Mouse (Mus musculus) kidney, postnatal 36 days (tissue): ENCODE data around the gene Fam129c.

Experiments used
- DNase-seq, 2 experiments: peaks; one replicate each; pipeline ENCODE4 v3.0.0; 2021 to 2022; ENCODE audit warnings: mixed read lengths in 2 of 2

The Fam129c gene

DNA sequence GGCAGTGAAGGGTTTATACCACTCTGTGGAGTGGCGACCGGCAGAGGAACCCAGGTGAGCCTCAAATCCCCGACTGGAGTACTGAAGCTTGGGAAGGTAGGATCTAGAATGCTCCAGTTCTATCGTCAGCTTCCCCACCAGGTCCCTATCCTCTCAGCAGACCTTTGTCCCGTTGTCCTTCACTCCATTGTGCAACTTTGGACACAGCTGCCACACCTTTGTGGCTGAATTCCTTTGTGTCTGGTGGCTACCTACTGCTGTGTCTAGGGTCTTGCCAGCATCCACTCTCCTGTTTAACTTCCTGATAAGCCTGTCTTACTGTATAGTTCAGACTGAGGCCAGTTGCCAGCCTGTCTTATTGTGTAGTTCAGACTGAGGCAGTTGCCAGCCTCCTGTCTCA is 14.7 kb downstream of the Fam129c start:
- DNase-seq, result no peak

DNA sequence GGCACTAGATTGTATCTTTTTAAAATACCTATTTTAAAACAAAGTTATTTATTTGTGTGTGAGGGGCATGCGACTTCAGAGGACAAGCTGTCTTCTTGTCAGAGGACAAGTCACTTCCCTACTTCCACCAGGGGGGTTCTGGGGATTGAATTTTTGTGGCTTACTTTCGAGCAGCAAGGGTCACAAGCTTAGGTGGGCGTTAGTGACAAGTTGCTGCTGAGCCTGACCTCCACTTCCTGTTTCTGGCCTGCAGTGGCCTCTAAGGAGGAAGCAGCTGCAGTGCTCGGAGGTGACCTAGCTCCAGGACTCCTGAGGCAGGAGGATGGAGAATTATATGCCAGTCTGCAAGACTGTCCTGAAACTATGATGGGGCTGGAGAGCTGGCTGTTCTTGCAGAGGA is 16.0 kb downstream of the Fam129c start:
- no peak for DNase-seq

DNA sequence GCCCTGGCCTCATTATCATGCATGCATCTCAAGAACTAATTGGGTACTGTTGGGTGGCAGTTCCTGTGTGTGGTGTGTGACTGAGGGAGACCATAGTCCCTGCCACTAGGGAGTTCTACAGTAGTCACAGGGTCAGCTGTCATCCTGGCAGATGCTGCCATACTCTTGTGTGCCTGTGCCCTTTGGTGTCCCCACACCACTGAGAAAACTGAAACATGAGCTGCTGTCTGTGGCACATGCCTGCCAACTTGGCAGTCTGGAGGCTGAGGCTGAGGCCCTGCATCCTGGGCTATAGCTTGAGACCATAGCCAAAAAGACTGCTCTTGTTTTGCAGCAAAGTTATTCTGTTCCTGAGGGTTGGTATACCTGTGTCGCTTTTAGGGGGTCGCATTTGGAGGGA is 22.3 kb downstream of the Fam129c start:
- DNase-seq, result no peak

DNA sequence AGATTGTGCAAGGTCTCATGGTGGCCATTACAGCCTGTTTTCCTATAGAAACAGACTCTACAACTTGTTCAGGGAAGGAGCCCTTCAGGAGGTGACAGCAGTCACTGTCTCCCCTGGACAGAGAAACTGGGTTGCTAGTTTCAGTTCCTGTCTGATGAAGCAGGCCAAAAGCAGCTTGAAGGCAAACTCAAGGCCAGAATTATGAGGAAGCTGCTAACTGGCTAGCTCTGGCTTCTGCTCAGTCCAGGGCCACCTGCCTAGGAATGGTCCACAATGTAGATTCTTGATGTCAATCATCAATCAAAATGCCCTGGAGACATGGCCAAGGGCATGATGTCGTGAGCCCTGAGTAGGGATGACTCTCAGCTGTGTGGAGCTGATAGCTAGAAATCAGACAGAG is 27.6 kb downstream of the Fam129c start:
- no peak for DNase-seq

DNA sequence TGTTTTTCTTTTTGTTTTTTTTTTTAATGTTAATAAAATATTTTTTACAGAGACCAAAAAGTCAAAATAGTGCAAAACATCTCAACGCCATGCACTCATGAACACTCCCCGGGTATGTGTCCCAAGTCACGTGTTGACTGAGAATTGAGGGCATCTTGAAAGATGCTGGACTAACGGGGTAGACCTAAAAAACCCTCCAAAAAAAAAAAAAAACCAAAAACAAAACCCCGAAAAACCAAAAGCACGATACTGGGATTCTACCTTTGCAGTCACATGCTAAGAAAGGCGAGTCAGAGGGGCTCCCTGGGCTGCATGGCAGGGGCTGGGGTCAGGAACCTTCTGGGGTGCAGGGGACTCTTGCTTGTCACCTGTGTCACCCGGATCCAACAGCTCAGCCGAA is 29.3 kb downstream of the Fam129c start:
- no peak for DNase-seq

DNA sequence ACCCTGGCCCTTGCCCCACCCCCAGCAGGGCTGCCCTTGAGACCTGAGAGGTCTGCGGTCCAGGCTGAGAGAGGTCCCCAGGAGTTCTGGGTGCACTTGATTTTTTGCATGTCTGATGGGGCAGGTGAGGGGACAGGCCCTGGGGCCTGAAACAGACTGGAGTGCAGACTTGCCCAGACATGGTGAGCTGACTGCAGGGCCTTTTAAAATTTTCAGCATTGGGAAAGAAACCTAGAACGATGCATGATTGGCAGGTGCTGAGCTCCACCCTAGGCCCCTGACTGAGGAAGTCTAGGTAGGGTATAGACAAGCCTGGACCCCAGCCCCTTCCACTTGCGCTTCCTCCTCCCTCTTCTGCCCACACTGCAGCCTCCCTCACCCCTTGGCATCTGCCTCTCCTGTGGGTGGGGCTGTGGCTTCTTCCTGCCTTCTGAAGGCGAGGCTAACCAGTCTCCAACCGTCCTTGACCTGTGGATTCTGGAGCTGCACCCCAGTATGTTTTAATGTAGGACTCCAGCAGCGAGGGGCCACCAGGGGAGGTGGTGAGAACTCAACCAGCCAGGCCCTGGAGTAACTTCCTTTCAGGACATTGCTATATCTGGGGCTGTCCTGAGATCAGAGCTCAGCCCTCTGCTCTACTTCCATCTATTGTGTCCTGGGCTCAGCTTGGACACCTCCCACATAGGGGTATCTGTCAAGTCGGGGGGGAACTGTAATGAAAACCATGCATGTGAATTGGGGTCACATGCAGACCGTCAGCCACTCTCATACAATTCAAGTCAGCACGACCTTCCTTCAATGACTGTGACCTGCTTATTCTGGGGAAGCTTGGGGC is 30.0 kb downstream of the Fam129c start:
- peak in 1 of 2 experiments; percentile 20 for DNase-seq

DNA sequence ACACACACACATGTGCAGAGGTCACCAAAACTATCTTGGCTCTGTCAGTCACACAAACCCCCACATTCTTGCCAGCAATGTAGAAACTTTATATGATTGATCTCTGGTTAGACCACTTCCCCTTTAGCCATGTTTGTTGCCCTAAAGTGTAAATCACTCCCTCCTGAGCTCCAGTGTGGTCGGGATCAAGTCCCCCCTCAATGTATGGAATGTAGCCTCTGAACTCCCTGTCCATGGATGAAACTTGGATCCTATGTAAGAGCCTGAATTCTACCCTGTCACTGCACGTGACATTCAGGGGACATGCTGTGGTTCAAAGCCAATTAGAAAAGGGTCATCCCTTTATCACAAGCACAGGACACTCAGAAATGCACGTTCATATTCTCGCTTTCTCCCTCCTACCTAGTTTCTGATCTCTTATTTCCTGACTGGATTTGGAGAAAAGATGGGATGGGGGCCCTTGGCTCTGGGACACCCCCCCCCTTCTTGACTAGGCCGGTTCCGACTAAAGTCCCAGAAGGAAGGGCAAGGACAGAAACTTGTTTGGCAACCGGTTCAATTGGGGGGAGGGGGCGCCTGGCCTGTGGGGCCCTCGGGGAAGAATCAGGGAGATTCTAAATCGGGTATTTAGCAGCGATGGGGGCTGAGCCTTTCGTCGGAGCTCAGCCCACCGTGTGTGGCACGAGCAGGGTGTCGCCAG is 31.1 kb downstream of the Fam129c start:
- no peak for DNase-seq

DNA sequence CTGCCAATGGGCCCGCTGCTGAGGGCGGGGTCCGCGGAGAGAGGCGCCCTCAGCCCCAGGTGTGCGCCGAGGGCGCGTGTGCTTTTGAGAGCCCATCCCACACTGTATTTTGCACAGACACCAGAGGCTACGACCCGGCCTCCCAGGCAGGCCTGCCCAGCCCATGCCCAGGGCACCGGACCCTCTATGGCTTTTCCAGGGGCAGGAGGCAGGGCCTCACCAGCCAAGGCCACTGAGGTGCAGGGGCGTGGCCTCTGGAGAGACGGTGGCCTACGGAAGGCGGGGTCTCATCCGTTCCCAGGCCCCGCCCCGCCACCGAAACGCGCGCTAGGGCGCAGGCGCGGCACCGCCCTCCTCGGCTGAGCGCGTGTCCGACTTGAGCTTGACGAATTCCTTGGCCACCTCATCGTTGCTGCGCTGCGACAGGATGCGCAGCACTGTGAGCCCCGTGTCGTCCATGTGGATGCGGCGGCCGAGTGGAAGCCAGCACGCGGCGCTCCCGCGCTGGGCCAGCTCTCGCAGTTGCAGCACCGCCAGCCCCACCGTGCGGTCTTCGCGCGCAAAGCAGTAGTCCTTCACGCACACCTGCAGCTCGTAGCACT is 31.7 kb downstream of the Fam129c start:
- DNase-seq, result peak; percentile 93 to 96

DNA sequence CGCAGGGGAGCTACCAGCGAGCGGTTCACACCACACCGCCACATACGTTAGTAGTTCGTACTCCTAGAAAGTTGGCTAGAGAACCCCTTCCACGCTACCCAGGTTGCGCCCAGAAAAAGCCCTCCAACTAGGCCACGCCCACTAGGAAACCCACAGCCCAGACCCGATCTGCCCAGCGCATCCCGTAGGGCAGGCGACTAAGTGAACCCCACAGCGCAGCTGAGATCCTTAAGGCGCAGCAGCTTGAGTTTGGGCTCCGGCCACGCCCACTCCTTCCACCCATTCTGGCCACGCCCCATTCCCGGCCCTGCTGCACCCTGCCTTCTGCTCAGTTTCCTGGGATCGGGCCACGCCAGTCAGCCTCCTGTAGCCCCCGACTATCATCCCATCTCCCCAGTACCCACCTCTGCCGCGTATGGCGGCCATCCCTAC is 32.3 kb downstream of the Fam129c start:
- DNase-seq, result peak; percentile 44 to 76

DNA sequence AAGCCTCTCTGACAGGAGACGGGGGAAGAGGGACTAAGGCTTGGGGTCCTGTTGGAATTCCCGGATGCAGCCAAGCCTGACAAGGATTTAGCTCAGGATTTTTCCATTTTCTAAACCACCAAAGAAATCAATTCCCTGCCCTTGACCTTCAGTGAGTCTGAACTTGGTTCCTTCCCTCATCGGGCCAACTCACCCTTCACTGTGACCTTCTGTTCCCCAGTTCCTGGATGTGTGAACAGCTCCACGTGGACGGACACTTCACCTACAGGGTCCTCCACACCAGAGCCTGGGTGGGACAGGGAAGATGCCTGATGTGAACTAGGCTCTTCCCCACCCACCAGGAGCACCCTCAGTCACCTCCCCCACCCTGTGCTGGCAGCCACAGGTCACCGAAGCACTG is 33.3 kb downstream of the Fam129c start:
- DNase-seq, result no peak

DNA sequence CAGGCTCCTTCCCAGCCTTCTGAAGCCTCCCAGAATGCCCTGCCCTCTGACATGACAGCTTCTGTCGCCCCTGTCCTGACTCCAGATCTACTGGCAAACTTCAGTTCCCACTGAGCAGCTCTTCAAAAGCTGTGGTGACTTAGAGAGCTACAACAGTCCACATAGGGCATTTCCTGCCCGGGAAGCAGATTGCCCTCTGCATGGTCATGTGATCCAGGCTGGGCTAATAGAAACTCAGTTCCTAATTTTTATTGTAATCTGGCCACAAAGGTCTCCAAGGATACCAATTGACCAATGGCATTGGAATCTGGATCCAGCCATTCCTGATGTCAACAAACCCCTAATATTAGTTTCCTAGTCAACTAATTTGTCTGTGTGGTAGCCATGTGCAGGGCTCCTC is 34.4 kb downstream of the Fam129c start:
- DNase-seq, result no peak

DNA sequence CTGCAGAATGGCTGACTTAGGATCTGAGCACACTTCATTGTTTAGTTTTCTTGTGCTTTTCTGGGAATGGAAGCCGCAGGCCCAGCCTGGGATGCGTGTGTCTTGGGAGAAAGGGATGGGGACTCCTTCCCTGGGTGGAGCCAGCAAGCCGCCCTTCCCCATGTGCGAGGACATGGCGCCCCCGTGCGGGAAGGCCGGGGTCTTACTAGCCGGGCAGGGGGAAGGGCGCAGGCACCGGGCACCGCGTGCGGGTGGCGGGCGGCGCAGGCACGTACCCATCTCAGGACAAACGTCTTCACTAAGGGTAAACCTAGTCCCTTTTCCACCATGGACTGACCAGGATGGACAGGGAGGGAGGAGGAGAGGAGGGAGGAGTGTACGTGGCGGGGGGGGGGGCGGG is 35.7 kb downstream of the Fam129c start:
- peak; percentile 38 to 78 for DNase-seq

DNA sequence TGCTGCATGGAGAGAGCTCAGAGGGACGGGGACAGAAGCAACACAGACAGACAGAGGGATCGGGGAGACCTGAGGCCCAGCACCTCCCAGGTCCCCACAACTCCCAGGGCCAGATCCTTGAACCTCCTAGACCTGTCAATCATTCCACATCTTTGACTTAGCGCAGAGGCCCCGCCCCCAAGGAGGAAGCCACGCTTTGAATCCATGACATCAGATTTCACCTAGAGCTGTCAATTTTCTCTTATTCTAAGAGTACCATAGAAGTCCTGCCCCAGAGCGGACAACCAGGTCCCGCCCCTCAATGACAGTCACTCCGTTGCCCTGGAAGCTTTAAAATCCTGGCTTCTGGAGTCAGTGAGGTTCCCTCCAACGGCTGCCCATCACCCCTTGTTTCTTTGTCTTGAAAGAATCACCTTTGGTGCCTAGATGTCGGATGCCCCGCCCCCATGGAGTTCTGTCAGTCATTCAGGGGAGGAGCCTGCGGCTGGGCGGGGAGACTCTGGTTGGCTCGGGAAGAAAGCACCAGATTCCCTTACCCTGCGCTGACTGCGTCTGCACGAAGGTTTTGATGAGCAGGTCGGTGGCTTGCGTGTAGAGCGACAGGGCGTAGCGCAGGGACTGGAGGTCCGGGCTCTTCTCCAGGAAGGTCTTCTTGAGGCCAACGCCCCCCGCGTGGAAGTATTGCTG is 36.7 kb downstream of the Fam129c start:
- peak; percentile 67 to 84 for DNase-seq

DNA sequence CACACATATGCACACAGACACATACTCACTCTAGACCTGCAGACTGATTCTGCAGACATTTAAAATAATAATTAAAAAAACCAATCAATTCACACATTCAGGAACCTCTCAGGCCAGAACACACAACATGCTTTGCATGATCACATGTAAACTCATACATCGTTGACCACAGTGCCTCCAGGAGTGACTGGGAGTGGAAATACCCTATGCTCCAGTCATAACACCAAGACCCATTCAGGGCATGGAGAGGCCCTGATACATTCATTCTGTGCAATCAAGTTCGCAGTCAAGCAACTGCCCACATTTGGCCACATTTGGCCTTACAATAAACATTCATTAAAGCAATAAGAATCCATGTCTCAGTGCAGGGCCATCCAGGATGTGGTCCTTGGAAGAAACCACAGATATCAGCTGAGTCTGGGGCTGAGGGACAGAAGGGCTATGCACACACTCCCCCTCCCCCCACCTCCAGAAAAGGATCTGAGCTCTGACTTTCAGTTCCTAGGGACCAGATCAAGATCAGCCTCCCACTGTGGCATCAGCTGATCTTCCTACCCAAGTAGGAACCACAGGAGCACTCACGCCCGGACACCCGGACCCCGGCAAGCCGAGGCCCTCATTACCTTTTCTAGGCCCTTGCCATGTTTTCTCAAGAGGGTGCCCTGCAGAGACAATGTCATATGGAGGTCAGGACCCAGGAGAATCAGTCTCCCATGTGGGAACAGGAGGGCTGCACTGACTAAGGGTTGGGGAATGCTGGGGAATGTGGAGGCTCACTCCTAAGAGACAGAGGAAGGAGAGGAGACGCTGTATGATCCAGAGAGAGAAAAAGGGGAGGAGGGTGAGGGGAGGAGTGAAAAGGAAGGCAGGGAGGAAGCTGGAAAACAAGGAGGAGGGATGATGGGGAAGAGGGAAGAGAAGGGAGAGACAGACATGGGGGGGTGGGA is 40.0 kb downstream of the Fam129c start:
- no peak for DNase-seq

DNA sequence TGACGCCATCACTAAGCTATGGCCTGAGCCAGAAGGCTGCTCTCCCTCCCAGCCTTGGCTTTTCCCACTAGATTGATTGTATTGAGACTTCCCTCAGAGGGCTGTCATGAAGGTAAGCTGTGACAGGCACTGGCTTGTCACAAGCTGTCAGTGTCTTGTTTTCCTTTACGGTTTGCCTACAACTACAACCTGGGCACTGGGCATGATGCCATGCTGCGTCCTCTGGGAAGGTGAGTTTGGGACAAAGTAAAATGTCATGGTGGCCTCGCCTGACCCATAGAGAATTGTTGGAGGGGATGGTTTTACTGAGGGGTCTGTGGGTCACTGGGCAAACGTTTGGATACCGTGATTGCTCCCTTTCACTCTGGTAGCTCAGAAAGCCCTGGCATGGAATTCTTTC is 40.9 kb downstream of the Fam129c start:
- no peak for DNase-seq

DNA sequence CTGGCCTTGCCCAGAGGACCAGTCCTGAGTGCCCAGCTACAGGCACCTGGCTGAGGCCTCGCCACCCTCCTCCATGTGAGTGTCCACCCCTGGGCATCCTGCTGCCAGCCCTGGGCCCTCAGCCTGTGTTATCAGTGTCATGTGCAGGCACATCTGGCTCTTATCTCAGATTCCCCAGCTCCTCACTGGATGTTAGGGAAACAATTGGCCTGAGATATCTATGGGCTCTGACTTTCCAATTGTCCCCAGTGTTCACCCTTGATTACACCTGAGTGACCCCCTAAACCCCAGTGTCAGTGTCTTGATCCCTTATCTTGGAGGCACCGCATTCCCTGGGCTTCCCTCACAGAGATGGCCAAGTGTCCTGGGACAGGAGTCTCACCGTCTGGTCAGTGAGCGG is 41.9 kb downstream of the Fam129c start:
- no peak for DNase-seq

DNA sequence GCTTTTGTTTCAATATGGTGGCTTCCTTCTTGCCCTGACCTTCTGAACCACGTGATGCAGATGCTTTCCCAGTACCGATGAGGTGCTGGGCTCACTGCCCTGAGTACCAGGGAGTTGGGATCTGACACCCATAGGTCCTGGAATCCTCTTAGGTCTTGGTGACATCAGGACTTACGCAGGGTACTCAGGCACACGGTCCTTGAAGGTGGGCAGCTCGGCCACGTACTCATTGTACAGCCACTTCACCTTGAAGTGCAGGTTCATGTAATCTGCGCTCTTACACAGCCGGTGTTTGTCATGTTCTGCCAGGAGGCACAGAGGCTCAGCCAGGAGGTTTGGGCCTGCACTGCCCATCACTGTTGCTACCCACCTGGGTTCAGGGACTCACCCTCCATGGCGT is 48.1 kb downstream of the Fam129c start:
- no peak for DNase-seq

DNA sequence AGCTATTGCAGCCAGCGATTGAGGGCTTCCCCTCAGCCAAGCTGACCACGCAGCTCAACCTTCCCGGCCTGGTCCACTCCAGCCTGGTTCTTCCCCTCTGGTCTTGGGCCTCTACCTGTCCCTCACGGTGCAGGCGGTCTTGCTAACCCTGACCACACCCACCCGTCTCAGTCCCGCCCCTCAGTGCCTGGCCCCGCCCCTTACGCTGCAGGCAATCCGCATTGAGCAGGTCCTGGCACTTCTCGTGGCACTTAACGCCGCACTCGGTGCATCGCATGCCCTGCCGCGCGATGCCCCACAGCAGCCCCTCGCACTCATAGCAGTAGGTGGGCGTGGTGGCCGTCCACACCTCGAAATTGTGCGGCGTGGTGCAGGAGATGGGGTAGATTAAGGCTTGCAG is 57.2 kb downstream of the Fam129c start:
- DNase-seq, result peak in 1 of 2 experiments; percentile 66
